Mouse (Mus musculus): ENCODE measurements around the gene Nrxn2. TPM values are rescaled to one million over a fixed set of nuclear protein-coding genes. Genes with fewer than 3 reads are reported as not detected.

Nrxn2 gene
- polyA plus RNA-seq, 1 experiment, result 1.7 TPM

DNA sequence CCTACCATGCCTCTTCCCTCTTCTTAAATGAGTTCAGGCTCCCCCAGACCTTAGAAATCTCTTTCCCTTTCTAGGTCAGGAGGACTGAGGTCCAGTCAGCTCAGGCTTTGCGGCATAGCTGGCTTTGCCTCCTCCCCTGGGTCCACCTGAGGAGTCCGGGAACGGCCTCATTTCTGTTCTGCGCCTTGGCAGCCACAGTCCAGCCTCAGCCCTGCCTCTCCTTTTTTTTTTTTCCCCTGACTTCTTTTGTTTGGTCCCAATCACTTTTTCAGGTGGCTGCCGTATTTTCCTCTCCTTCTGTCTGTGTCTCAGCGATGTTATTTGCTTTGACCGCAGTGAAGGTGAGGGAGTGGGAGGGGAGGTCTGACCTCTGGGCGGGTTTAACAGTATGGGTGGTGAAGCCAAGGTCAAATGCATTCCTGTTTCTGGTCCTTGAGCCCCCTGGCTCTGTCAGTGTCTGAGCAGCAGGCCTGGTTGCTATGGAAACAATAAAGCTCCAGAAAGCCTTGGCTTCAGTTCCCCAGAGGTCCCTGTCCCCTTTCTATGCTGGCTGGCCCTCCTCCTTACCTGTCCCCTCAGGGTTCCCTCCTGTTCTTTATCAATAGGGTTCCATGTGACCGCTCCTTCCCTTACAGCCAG is 34.3 kb downstream of the Nrxn2 start:
- DNase-seq (ENCODE audit: low read depth), result no peak

DNA sequence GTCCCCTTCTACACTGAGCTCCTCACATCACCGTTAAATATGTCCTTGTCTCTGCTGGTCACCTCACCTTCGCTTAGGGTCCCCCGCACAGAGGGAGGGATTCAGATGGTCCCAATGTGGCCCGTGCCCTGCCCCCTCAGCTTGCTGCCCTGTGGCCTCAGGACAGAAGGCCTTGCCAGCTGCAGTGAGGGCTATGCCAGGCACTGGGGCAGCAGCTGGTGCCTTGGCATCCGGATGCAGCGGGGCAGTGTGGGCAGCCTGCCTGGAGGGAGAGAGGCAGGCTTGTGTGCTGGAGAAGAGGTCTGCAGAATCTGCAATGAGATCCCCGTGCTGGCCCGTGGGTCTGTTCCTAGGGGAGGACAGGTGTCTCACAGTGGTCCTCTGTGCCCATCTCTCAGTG is 34.8 kb downstream of the Nrxn2 start:
- DNase-seq (ENCODE audit: low read depth), result no peak

DNA sequence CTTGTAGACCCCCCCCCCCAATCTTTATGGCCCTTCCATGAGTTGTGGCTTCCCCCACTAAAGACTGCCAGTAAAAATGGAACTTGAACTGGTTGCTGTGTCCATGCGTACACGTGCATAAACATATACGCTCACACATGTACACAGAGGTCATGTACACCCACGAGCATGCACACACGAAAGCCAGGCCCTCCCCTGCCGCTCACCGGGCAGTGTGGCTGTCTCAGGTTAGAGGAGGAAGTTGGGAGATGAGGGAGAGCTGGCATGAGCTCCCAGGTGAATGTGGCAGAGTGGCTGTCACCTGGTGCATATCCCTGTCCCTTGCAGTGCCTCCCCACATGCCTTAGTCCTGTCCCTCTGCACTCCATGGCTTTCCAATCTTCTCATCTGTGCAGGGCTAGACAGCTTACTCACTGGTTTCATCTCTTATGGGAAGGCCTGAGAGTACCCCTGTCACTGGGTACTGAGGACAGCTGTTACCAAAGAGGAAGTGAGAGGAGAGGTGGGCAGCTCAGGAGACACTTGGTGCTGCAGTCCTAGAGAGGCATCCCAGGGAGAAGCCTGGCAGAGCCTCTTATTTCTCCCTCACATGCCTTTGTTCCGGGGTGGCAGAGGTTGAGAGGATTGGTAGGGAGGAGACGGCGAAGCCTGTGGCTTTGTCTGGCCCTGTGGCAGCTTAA is 35.6 kb downstream of the Nrxn2 start:
- no peak for DNase-seq (ENCODE audit: low read depth)

- peak; percentile 20 for DNase-seq (ENCODE audit: low read depth)
Observed at GRCm38 (mm10) chr19:6459504-6459903, 41.0 kb downstream of the Nrxn2 start.

GRCm38 (mm10) chr19:6462841-6463240 is 44.3 kb downstream of the Nrxn2 start:
- no peak for DNase-seq (ENCODE audit: low read depth)

DNA sequence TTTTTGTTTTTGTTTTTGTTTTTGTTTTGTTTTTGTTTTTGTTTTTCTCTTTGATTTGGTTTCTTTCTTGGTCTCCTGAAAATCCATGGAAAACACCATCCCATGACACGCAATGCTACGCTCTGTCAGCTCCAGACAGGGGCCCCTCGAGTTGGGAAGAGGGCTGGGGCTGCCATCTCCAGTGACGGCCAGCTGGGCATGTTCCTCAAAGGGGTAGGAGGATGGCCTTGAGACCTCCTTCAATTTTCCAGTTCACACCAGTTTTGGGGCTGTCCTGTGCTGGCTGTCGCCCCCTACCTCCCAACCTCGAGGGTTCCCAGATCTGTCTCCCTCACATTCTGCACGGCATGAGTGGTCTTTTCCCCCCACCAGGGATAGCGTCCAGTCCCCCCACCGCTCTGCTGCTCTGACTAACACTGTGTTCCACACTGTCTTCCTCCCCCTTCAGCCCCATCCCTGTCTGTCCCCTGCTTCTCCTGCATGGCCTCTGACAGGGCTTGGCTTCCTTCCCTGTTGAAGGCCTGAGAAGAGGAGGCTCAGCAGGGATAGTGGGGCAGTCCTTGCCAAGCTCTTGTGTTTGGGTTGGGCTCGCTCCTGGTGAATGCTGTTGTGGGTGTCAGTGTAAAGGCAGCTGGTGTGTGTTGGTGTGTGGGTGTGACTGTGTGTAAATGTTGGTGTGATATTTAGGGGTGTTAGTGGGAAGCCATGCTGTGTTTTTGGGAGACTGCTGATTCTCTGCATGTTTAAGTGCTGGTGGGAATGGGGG is 46.0 kb downstream of the Nrxn2 start:
- no peak for DNase-seq (ENCODE audit: low read depth)

DNA sequence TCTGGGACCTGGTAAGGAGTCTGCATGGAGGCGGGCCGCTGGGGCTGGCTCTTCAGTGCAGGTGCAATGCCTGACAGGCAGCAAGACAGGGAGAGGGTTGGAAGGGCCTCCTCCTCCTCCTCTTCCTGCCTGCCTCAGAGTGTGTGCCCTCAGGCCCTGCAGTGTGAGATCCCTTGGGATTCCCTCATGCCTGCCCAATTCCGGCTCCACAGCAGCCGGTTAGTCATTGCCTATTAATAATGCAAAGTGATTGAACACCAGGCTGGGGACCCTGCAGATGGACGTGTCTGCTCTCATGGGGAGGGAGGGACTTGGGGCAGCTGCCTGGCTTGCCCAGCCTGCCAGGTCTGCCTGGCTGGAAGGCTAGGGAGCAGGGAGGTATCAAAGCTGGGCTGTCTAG is 46.6 kb downstream of the Nrxn2 start:
- no peak for DNase-seq (ENCODE audit: low read depth)

DNA sequence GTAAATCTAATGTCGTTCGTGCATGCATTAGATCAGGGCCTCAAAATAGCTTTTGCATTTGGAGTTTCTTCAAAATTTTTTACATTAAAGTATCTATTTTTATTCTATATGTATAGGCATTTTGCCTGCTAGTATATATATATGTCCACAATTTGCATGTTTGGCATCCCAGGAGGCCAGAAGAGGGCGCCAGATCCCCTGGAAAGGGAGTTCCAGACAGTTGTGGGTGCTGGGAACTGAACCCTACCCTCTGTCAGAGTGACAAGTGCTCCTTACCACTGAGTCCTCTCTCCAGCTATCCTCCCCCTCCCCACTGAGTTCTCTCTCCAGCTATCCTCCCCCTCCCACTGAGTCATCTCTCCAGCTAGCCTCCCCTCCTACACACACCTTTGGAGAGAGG is 48.4 kb downstream of the Nrxn2 start:
- DNase-seq (ENCODE audit: low read depth), result no peak

- DNase-seq (ENCODE audit: low read depth), result no peak
Observed at GRCm38 (mm10) chr19:6467374-6467979, 48.9 kb downstream of the Nrxn2 start.

- no peak for DNase-seq (ENCODE audit: low read depth)
Observed at GRCm38 (mm10) chr19:6471630-6472029, 53.1 kb downstream of the Nrxn2 start.

GRCm38 (mm10) chr19:6472821-6473220 is 54.3 kb downstream of the Nrxn2 start:
- no peak for DNase-seq (ENCODE audit: low read depth)

- no peak for DNase-seq (ENCODE audit: low read depth)
Observed at GRCm38 (mm10) chr19:6474706-6475105, 56.2 kb downstream of the Nrxn2 start.

DNA sequence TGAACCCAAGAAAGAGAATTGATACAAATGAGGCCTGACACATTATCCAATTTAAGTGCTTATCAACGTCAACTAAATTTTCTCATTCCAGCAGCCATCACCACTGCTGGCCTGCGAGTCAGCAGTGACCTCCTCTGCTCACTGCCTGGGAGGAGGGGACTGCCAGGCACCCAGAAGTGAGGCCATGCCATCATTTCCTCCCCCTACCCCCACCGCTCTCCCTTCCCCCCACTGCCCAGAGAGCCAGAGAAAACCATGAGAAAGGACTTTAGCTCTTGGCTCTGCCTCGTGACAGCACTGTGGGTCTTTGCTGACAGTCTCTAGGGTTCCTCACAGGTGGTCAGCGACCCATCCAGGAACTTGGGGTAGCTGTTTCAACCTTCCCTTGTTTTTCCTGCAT is 56.6 kb downstream of the Nrxn2 start:
- no peak for DNase-seq (ENCODE audit: low read depth)

GRCm38 (mm10) chr19:6477007-6477406 is 58.5 kb downstream of the Nrxn2 start:
- no peak for DNase-seq (ENCODE audit: low read depth)

GRCm38 (mm10) chr19:6478566-6478965 is 60.0 kb downstream of the Nrxn2 start:
- no peak for DNase-seq (ENCODE audit: low read depth)

DNA sequence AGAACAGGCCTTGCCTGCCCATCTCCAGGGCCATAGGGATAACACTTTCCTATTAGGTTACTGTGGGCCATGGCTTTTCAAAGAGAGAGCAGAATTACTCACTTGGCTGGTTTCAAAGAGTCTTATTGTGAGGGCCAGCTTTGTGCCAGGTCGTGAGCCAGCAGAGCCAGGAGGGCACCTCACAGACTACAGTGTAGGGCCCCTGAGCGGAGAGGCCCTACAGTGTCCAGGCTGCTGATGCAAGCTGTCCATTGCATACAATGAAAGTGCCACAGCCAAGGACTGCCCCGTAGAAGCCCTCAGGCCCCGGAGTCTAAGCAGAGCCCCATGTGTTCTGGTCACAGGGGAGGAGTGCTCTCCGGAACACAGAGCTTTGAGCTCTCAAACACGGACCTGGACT is 64.4 kb downstream of the Nrxn2 start:
- no peak for DNase-seq (ENCODE audit: low read depth)

DNA sequence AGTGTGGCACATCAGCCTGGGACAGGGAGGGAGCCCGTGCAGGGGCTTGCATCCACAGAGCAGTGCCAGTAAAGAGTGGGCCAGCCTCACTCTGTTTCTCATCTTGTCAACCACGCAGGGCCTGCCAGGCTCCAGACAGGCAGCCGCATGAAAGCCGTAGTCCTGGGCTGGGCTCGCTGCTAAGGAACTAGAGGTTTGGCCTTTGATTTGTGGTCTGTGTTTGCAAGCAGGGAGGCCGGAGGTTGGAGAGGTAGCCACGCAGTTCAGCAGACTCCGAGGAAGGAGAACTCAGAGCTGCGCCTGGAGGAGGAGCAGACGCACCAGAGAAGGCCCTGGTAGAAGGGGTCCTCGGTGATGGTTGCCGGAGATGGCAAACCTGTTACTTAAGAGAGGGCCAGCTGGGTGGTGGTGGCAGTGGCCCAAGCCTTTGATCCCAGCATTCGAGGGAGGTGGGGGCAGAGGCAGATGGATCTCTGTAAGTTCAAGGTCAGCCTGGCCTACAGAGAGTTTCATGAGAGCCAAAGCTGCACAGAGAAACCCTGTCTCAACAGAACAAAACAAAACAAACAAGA is 66.6 kb downstream of the Nrxn2 start:
- no peak for DNase-seq (ENCODE audit: low read depth)

GRCm38 (mm10) chr19:6489030-6489429 is 70.5 kb downstream of the Nrxn2 start:
- DNase-seq (ENCODE audit: low read depth), result no peak

DNA sequence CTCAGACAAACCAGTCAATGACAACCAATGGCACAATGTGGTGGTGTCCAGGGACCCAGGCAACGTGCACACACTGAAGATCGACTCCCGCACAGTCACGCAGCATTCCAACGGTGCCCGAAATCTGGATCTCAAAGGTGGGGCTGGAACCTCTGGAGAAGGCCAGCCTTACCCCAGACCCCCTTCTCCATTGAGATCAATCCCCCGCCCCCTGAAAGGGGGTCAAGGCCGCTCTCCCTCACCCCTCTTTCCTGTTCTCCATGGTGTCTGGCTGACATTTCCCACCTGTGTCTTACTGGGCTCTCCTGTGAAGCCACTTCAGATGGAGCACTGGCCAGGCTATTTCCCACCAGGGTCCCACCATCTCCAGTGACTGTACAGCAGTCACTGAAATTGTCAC is 73.0 kb downstream of the Nrxn2 start:
- DNase-seq (ENCODE audit: low read depth), result no peak

DNA sequence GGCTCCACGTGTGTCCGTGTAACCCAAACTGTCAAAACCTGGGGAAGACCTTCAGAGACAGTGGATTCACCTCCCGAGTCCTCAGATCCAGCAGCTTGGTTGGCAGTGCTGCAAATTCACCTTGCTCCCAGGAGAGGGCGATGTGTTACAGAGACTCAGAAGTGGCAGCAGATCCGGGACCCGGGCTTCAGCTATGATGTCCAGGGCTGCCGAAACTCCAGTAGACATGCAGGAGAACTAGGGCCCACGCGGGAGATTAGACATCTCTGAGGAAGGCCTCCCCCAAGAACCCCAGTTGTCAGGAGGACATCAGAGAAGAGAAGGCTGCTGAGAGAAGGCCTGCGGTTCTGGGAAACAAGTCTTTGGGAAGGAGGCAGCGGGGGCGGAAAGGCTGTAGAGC is 73.6 kb downstream of the Nrxn2 start:
- no peak for DNase-seq (ENCODE audit: low read depth)

DNA sequence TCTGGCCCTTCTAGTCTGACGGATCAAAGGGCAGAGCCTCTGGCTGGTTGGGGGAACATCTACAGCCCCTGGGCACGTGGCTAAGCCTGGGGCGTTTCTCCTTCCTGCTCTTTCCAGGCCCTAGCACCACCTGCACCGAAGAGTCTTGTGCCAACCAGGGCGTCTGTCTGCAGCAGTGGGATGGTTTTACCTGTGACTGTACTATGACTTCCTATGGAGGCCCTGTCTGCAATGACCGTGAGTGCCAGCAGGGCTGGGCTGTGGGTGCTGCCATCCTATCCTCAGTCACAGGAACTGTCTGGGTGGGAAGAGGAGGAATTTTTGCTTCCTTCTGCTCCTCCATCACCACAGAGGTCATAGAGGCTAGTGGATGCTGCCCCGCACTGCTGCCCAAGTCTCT is 74.7 kb downstream of the Nrxn2 start:
- no peak for DNase-seq (ENCODE audit: low read depth)

GRCm38 (mm10) chr19:6494032-6494431 is 75.5 kb downstream of the Nrxn2 start:
- DNase-seq (ENCODE audit: low read depth), result no peak

Data from gonadal fat pad, adult 2 months (tissue).